Mouse (Mus musculus): ENCODE results near the gene Nipsnap3a.

Gene Nipsnap3a

GRCm38 (mm10) chr4:52989248-52989647 lies at the start of gene Nipsnap3a:
TSS of gene Nipsnap3a (plus strand) at chr4:52989272.
- no peak for DNase-seq

- no peak for DNase-seq
Measured at GRCm38 (mm10) chr4:52946665-52947064, 42.4 kb upstream of the Nipsnap3a start.

GRCm38 (mm10) chr4:52949005-52949404 lies 40.1 kb upstream of the Nipsnap3a start:
- no peak for DNase-seq

- peak; percentile 49 to 63 for DNase-seq
Measured at GRCm38 (mm10) chr4:52958693-52959092, 30.4 kb upstream of the Nipsnap3a start.

- no peak for DNase-seq
Measured at GRCm38 (mm10) chr4:52964247-52964646, 24.8 kb upstream of the Nipsnap3a start, which contains the start of gene Olfr270. TSS of gene Olfr270 (plus strand) at chr4:52964547.

GRCm38 (mm10) chr4:52985216-52985615 lies 3.9 kb upstream of the Nipsnap3a start:
- DNase-seq: peak in 1 of 2 experiments; percentile 8

- DNase-seq: no peak
Measured at GRCm38 (mm10) chr4:52986266-52986665, 2.8 kb upstream of the Nipsnap3a start.

GRCm38 (mm10) chr4:52999449-52999848 lies 10.4 kb downstream of the Nipsnap3a start:
- peak in 1 of 2 experiments; percentile 21 for DNase-seq

- DNase-seq: no peak
Measured at GRCm38 (mm10) chr4:53000154-53000553, 11.1 kb downstream of the Nipsnap3a start.

- no peak for DNase-seq
Measured at GRCm38 (mm10) chr4:53009183-53009582, 20.1 kb downstream of the Nipsnap3a start.

GRCm38 (mm10) chr4:53009871-53010270 lies 20.8 kb downstream of the Nipsnap3a start:
- no peak for DNase-seq

- peak; percentile 94 to 98 for DNase-seq
Measured at GRCm38 (mm10) chr4:53011732-53012361, 22.8 kb downstream of the Nipsnap3a start, which contains the start of gene Nipsnap3b. TSS of gene Nipsnap3b (plus strand) at chr4:53011880.

- no peak for DNase-seq
Measured at GRCm38 (mm10) chr4:53014421-53014820, 25.3 kb downstream of the Nipsnap3a start.

GRCm38 (mm10) chr4:53015024-53015423 lies 26.0 kb downstream of the Nipsnap3a start:
- no peak for DNase-seq

- no peak for DNase-seq
Measured at GRCm38 (mm10) chr4:53018392-53018791, 29.3 kb downstream of the Nipsnap3a start.

- DNase-seq: no peak
Measured at GRCm38 (mm10) chr4:53023189-53023925, 34.3 kb downstream of the Nipsnap3a start.

- DNase-seq: no peak
Measured at GRCm38 (mm10) chr4:53024397-53024796, 35.3 kb downstream of the Nipsnap3a start.

GRCm38 (mm10) chr4:53027811-53028210 lies 38.7 kb downstream of the Nipsnap3a start:
- no peak for DNase-seq

- DNase-seq: no peak
Measured at GRCm38 (mm10) chr4:53030326-53030948, 41.4 kb downstream of the Nipsnap3a start.

- peak in 1 of 2 experiments; percentile 35 for DNase-seq
Measured at GRCm38 (mm10) chr4:53043819-53044218, 54.7 kb downstream of the Nipsnap3a start.

GRCm38 (mm10) chr4:53045807-53046206 lies 56.7 kb downstream of the Nipsnap3a start:
- no peak for DNase-seq

- no peak for DNase-seq
Measured at GRCm38 (mm10) chr4:53046238-53047022, 57.4 kb downstream of the Nipsnap3a start.

All from cerebellum, postnatal 25 days (tissue).